Comparison of ENCODE assay signal across 8 mouse cellular contexts in the genomic region with DNA sequence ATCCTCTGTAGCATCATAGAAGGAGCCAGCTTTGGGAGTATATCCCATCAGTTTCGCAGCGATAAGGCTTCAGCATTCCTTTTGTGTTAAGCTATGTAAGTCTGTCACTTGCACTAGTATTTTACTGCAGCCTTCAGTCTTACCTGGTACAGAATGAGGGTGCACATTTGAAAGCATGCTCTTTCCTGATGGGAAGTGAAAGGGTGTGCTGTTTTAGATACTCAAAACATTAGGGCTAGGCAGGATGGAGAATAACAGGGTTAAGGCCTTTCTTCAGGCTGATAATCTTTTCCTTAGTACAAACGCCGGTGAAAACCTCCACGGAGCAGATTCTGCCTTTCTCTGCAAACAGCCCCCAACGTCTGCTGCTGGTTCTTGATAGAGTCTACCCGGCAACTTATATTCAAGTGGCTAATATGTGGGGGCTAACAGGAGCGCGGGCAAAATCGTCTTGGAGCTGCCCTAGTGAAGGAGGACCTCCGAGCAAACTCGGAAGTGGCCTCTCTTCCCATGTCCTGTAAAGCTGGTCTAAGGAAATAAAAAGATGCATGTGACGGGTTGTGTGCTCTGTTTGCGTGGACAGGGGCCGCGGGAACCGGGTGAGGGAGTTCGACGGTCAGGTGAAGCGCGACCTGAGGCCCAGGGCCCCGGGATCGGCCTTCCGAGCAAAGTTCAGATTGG. TPM values are rescaled to one million over a fixed set of nuclear protein-coding genes. Genes with fewer than 3 reads are reported as not detected.
A peak's percentile ranks its signal among the peaks of the same experiment; 100 is the strongest.
DNase-seq lines count a peak whose midpoint lies in the region; ATAC-seq lines count a peak whose summit lies in the region.

No protein-coding gene starts in this region.

- peak; percentile 70; the same call in 1 of the 2 replicates for ATAC-seq in neural tube, embryonic 11.5 days (ENCODE audit: insufficient read depth, low FRiP score, low TSS enrichment)
- peak; percentile 74 for ATAC-seq in embryonic facial prominence, embryonic 14.5 days (ENCODE audit: low read depth)
- peak; percentile 26 for ATAC-seq in inflammation-experienced regulatory T-cells, adult 6 months
- ATAC-seq in neural tube, embryonic 12.5 days (ENCODE audit: low FRiP score, low read depth), result peak; percentile 67; the same call in 1 of the 2 replicates

- H3K4me1 ChIP-seq in neural tube, embryonic 11.5 days (ENCODE audit: control insufficient read depth, insufficient read depth, low read length), result no peaks in the 10 kb centered on the region; the same call in 1 of the 2 replicates
- H3K4me1 ChIP-seq in embryonic facial prominence, embryonic 14.5 days (ENCODE audit: control insufficient read depth, insufficient read depth, low read length), result peaks cover 14% of the 10 kb centered on the region
- peaks cover 15% of the 10 kb centered on the region for H3K4me1 ChIP-seq in neural tube, embryonic 12.5 days

- H3K27ac ChIP-seq in neural tube, embryonic 11.5 days (ENCODE audit: low read depth, low read length), result peak overlapping the region; percentile 65
- H3K27ac ChIP-seq in embryonic facial prominence, embryonic 14.5 days (replicated peaks; ENCODE audit: low read depth, low read length), result peak overlapping the region; percentile 84
- H3K27ac ChIP-seq in neural tube, embryonic 12.5 days, result 0 out of 2 replicates have a peak overlapping the region, but pooled peaks have one; percentile 28

- peak overlapping the region; percentile 88 for H3K4me3 ChIP-seq in neural tube, embryonic 11.5 days (ENCODE audit: low read depth, low read length)
- peak overlapping the region; percentile 66 for H3K4me3 ChIP-seq in embryonic facial prominence, embryonic 14.5 days (ENCODE audit: low read depth, low read length)
- peak overlapping the region; percentile 78 for H3K4me3 ChIP-seq in neural tube, embryonic 12.5 days

- no peaks in the 10 kb centered on the region for H3K9me3 ChIP-seq in neural tube, embryonic 11.5 days (ENCODE audit: control insufficient read depth, low read length)
- no peaks in the 10 kb centered on the region for H3K9me3 ChIP-seq in embryonic facial prominence, embryonic 14.5 days (ENCODE audit: control insufficient read depth, low read length)
- H3K9me3 ChIP-seq in neural tube, embryonic 12.5 days, result no peaks in the 10 kb centered on the region

- no peak for DNase-seq in neural tube, embryonic 11.5 days (ENCODE audit: low spot score)
- DNase-seq in neural tube, embryonic 10.5 days (ENCODE audit: extremely low spot score, low spot score), result no peak
- DNase-seq in embryonic facial prominence, embryonic 14.5 days (ENCODE audit: low spot score), result no peak
- no peak for DNase-seq in layer of hippocampus, postnatal 14 days (ENCODE audit: low spot score in 2 of 2)
- no peak for DNase-seq in spleen, adult 12 weeks (ENCODE audit: low spot score)
- DNase-seq in thymus, adult 18-20 months, result no peak

- H3K36me3 ChIP-seq in neural tube, embryonic 11.5 days (ENCODE audit: control insufficient read depth, insufficient read depth, low read length), result peaks cover 2% of the 10 kb centered on the region
- peaks cover 19% of the 10 kb centered on the region for H3K36me3 ChIP-seq in embryonic facial prominence, embryonic 14.5 days (ENCODE audit: control insufficient read depth, insufficient read depth, low read length)
- peaks cover 18% of the 10 kb centered on the region for H3K36me3 ChIP-seq in neural tube, embryonic 12.5 days

- peak overlapping the region; percentile 59 for H3K9ac ChIP-seq in neural tube, embryonic 11.5 days (ENCODE audit: low read length)
- peak overlapping the region; percentile 75 for H3K9ac ChIP-seq in embryonic facial prominence, embryonic 14.5 days (ENCODE audit: low read depth, low read length)
- H3K9ac ChIP-seq in neural tube, embryonic 12.5 days, result peak overlapping the region; percentile 61

- peak overlapping the region; percentile 68 for H3K4me2 ChIP-seq in neural tube, embryonic 11.5 days (ENCODE audit: low read depth)
- peak overlapping the region; percentile 66 for H3K4me2 ChIP-seq in embryonic facial prominence, embryonic 14.5 days (ENCODE audit: low read depth, low read length)
- H3K4me2 ChIP-seq in neural tube, embryonic 12.5 days (replicated peaks), result peak overlapping the region; percentile 89

- WGBS in neural tube, embryonic 11.5 days, result 14% methylated on average over 22 of the region's 24 CpGs
- WGBS in embryonic facial prominence, embryonic 14.5 days, result 14% methylated on average over 15 of the region's 24 CpGs
- WGBS in neural tube, embryonic 12.5 days, result 11% methylated on average over 24 of the region's 24 CpGs

- H3K27me3 ChIP-seq in neural tube, embryonic 11.5 days (ENCODE audit: control insufficient read depth, insufficient read depth, low read length), result no peaks in the 10 kb centered on the region
- H3K27me3 ChIP-seq in embryonic facial prominence, embryonic 14.5 days (replicated peaks; ENCODE audit: control insufficient read depth, insufficient read depth, low read length), result no peaks in the 10 kb centered on the region
- H3K27me3 ChIP-seq in neural tube, embryonic 12.5 days (replicated peaks), result no peaks in the 10 kb centered on the region

RNA-seq across cellular contexts. Expression of gene Sf3b6, which starts 0.5 kb away (rescaled TPM):
- polyA plus RNA-seq in neural tube, embryonic 11.5 days (2014; fragmentation: Nextera tagmentation; extraction: Ambion mirVana), result 330 TPM in 2 replicates
- 245 and 248 TPM in 2 replicates for polyA plus RNA-seq in embryonic facial prominence, embryonic 14.5 days (2014; fragmentation: Nextera tagmentation; extraction: Ambion mirVana)
- 100 to 1,000 TPM; 215 to 404 (median 344) TPM for polyA plus RNA-seq in inflammation-experienced regulatory T-cells, adult 6 months (2017; shearing (Covaris generic))
- polyA plus RNA-seq in neural tube, embryonic 12.5 days (2016; fragmentation: Nextera tagmentation; extraction: Ambion mirVana), result 305 and 338 TPM in 2 replicates
- total RNA-seq in layer of hippocampus, postnatal 14 days (2021), result 10 to 100 TPM; 79.2 to 84.6 TPM

RNA-seq across cellular contexts. Expression of gene Fkbp1b, which starts 24.6 kb away (rescaled TPM):
- 22.7 and 30.2 TPM in 2 replicates for polyA plus RNA-seq in neural tube, embryonic 11.5 days (2014; fragmentation: Nextera tagmentation; extraction: Ambion mirVana)
- polyA plus RNA-seq in embryonic facial prominence, embryonic 14.5 days (2014; fragmentation: Nextera tagmentation; extraction: Ambion mirVana), result 33.4 and 38.0 TPM in 2 replicates
- 1 to 10 TPM in 1 of 3 experiments, under 1 TPM in 1, not detected in 1; 0.65 to 1.1 TPM for polyA plus RNA-seq in inflammation-experienced regulatory T-cells, adult 6 months (2017; shearing (Covaris generic))
- 39.2 and 56.7 TPM in 2 replicates for polyA plus RNA-seq in neural tube, embryonic 12.5 days (2016; fragmentation: Nextera tagmentation; extraction: Ambion mirVana)
- 100 to 1,000 TPM; 106 to 107 TPM for total RNA-seq in layer of hippocampus, postnatal 14 days (2021)

RNA-seq across cellular contexts. Expression of gene Wdcp, which starts 26.3 kb away (rescaled TPM):
- 16.2 and 17.5 TPM in 2 replicates for polyA plus RNA-seq in neural tube, embryonic 11.5 days (2014; fragmentation: Nextera tagmentation; extraction: Ambion mirVana)
- 10.4 and 11.7 TPM in 2 replicates for polyA plus RNA-seq in embryonic facial prominence, embryonic 14.5 days (2014; fragmentation: Nextera tagmentation; extraction: Ambion mirVana)
- polyA plus RNA-seq in inflammation-experienced regulatory T-cells, adult 6 months (2017; shearing (Covaris generic)), result 10 to 100 TPM in 2 of 3 experiments, 1 to 10 TPM in 1; 9.4 to 13.1 (median 12.3) TPM
- 17.0 and 21.2 TPM in 2 replicates for polyA plus RNA-seq in neural tube, embryonic 12.5 days (2016; fragmentation: Nextera tagmentation; extraction: Ambion mirVana)
- total RNA-seq in layer of hippocampus, postnatal 14 days (2021), result 10 to 100 TPM; 11.9 to 12.0 TPM

RNA-seq across cellular contexts. Expression of gene Fam228b, which starts 47.8 kb away (rescaled TPM):
- 3.5 and 3.9 TPM in 2 replicates for polyA plus RNA-seq in neural tube, embryonic 11.5 days (2014; fragmentation: Nextera tagmentation; extraction: Ambion mirVana)
- polyA plus RNA-seq in embryonic facial prominence, embryonic 14.5 days (2014; fragmentation: Nextera tagmentation; extraction: Ambion mirVana), result 3.2 and 4.9 TPM in 2 replicates
- under 1 TPM in 1 of 3 experiments, not detected in 2; 0.22 TPM for polyA plus RNA-seq in inflammation-experienced regulatory T-cells, adult 6 months (2017; shearing (Covaris generic))
- polyA plus RNA-seq in neural tube, embryonic 12.5 days (2016; fragmentation: Nextera tagmentation; extraction: Ambion mirVana), result 3.1 and 3.3 TPM in 2 replicates
- total RNA-seq in layer of hippocampus, postnatal 14 days (2021), result 10 to 100 TPM; 21.4 to 22.6 TPM

RNA-seq across cellular contexts. Expression of gene Pfn4, which starts 48.0 kb away (rescaled TPM):
- polyA plus RNA-seq in neural tube, embryonic 11.5 days (2014; fragmentation: Nextera tagmentation; extraction: Ambion mirVana), result 4.1 and 5.2 TPM in 2 replicates
- 5.0 and 5.4 TPM in 2 replicates for polyA plus RNA-seq in embryonic facial prominence, embryonic 14.5 days (2014; fragmentation: Nextera tagmentation; extraction: Ambion mirVana)
- polyA plus RNA-seq in inflammation-experienced regulatory T-cells, adult 6 months (2017; shearing (Covaris generic)), result not detected
- polyA plus RNA-seq in neural tube, embryonic 12.5 days (2016; fragmentation: Nextera tagmentation; extraction: Ambion mirVana), result 6.3 and 6.7 TPM in 2 replicates
- 10 to 100 TPM; 12.4 to 12.6 TPM for total RNA-seq in layer of hippocampus, postnatal 14 days (2021)

Comparison
In these comparisons a context has a peak if more than half of its experiments do, and no peak if none do; other contexts are left out.
1. H3K27ac ChIP-seq: peak in every context shown above with its lines; median percentile 84 in embryonic facial prominence, embryonic 14.5 days; 65 in neural tube, embryonic 11.5 days; 28 in neural tube, embryonic 12.5 days.
2. RNA of gene Fkbp1b, which starts 24.6 kb away (polyA plus RNA-seq): 39.2 to 56.7 TPM in neural tube, embryonic 12.5 days, 33.4 to 38.0 TPM in embryonic facial prominence, embryonic 14.5 days and 22.7 to 30.2 TPM in neural tube, embryonic 11.5 days; 0.65 to 1.1 TPM in inflammation-experienced regulatory T-cells, adult 6 months; every median in the first group is over 10 times any median in the second.
3. Peak in every context shown above with its lines, with median percentiles within 50 percentile points of each other: ATAC-seq, H3K4me2 ChIP-seq, H3K4me3 ChIP-seq and H3K9ac ChIP-seq.